Mouse (Mus musculus): ENCODE data around the gene Txndc2. TPM values are rescaled to one million over a fixed set of nuclear protein-coding genes. Genes with fewer than 3 reads are reported as not detected.

The Txndc2 gene
- polyA plus RNA-seq, 1 experiment: 0.89 TPM

- no peak for DNase-seq (ENCODE audit: low read depth)
Measured at GRCm38 (mm10) chr17:65613142-65613462, 28.9 kb downstream of the Txndc2 start.

- no peak for DNase-seq (ENCODE audit: low read depth)
Measured at GRCm38 (mm10) chr17:65612391-65613141, 29.4 kb downstream of the Txndc2 start.

GRCm38 (mm10) chr17:65611721-65612120, 30.2 kb downstream of the Txndc2 start:
- no peak for DNase-seq (ENCODE audit: low read depth)

- DNase-seq (ENCODE audit: low read depth): no peak
Measured at GRCm38 (mm10) chr17:65608743-65609142, 33.2 kb downstream of the Txndc2 start.

GRCm38 (mm10) chr17:65608312-65608687, 33.7 kb downstream of the Txndc2 start:
- DNase-seq (ENCODE audit: low read depth): no peak

GRCm38 (mm10) chr17:65607574-65608311, 34.2 kb downstream of the Txndc2 start:
- DNase-seq (ENCODE audit: low read depth): no peak

GRCm38 (mm10) chr17:65606014-65606413, 36.0 kb downstream of the Txndc2 start:
- DNase-seq (ENCODE audit: low read depth): no peak

GRCm38 (mm10) chr17:65604892-65605291, 37.1 kb downstream of the Txndc2 start:
- no peak for DNase-seq (ENCODE audit: low read depth)

- no peak for DNase-seq (ENCODE audit: low read depth)
Measured at GRCm38 (mm10) chr17:65604315-65604714, 37.7 kb downstream of the Txndc2 start.

GRCm38 (mm10) chr17:65597857-65598486, 44.0 kb downstream of the Txndc2 start:
- DNase-seq (ENCODE audit: low read depth): no peak

- DNase-seq (ENCODE audit: low read depth): no peak
Measured at GRCm38 (mm10) chr17:65594687-65595086, 47.3 kb downstream of the Txndc2 start.

Other genes starting within 250 kb of the Txndc2 start
- 0.46 and 0.66 TPM in 2 replicates for gene Tmem232, start 101.4 kb downstream of the Txndc2 start, polyA plus RNA-seq (2012; rRNA removed)
- 25.5 and 38.6 TPM in 2 replicates for gene Vapa, start 28.6 kb downstream of the Txndc2 start, polyA plus RNA-seq (2012; rRNA removed)
- gene Rab31, start 130.6 kb upstream of the Txndc2 start, polyA plus RNA-seq (2012; rRNA removed): 15.9 and 19.4 TPM in 2 replicates
- 32.7 and 41.2 TPM in 2 replicates for gene Ppp4r1, start 140.4 kb upstream of the Txndc2 start, polyA plus RNA-seq (2012; rRNA removed)
- 38.3 and 41.8 TPM in 2 replicates for gene Ralbp1, start 243.6 kb upstream of the Txndc2 start, polyA plus RNA-seq (2012; rRNA removed)

All from gonadal fat pad, adult 2 months (tissue).